Mouse (Mus musculus): ENCODE data around the gene Pogz.

DNA sequence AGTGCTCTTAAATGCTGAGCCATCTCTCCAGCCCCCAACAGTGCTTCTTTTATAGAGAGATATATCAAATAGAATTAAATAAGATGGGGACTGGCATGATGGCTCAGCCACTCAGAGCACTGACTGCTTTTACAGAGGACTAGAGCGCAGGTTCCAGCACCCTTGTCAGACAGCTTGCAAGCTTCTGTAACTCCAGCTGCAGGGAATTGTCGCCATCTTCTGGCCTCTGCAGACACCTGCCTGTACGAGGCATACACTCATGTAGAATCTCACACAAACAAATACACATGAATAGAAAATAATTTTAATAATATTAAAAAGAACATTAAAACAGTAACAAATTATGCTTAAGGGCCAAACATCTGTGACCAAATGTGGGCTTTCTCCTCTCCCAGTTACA lies 13.3 kb upstream of the Pogz start:
- TF ChIP-seq CTCF (IDR thresholded peaks at IDR 0.05; ENCODE audit: control insufficient read depth, insufficient read depth, insufficient read length) = no peak
- no peak for TF ChIP-seq MYOD1 (IDR thresholded peaks at IDR 0.05; ENCODE audit: control insufficient read depth, insufficient read length, low read depth)
- TF ChIP-seq MAX (IDR thresholded peaks at IDR 0.05) = no peak
- no peak for TF ChIP-seq USF1 (IDR thresholded peaks at IDR 0.05; ENCODE audit: low read depth)
- TF ChIP-seq MYOG (IDR thresholded peaks at IDR 0.05; ENCODE audit: control insufficient read depth, extremely low read depth, insufficient read length) = no peak
